Mouse (Mus musculus) adrenal gland, postnatal 25 days (tissue): Measurements from ENCODE around the gene Mrps25. TPM values are rescaled to one million over a fixed set of nuclear protein-coding genes. Genes with fewer than 3 reads are reported as not detected.

Experiments
- DNase-seq: peaks from one replicate; pipeline ENCODE4 v3.0.0; 2021; ENCODE audit warnings: mixed read lengths
- long read RNA-seq: library from polyadenylated mRNA; stranded (forward); transcript quantifications from one replicate; pipeline ENCODE4 v2.0.0, GENCODE M21; 2021
- total RNA-seq: library from RNA; stranded (reverse); gene quantifications from 2 replicates; pipeline ENCODE4 v1.2.3, GENCODE M21; 2021

Gene Mrps25
- total RNA-seq, result 48.5 and 55.5 TPM in 2 replicates
- long read RNA-seq, full-length matches to known transcripts, result 34 of 43 reads
- long read RNA-seq, partial matches to known transcripts, result 0 of 43 reads
- long read RNA-seq, other reads (novel, unspliced or antisense), result 9 of 43 reads

DNA sequence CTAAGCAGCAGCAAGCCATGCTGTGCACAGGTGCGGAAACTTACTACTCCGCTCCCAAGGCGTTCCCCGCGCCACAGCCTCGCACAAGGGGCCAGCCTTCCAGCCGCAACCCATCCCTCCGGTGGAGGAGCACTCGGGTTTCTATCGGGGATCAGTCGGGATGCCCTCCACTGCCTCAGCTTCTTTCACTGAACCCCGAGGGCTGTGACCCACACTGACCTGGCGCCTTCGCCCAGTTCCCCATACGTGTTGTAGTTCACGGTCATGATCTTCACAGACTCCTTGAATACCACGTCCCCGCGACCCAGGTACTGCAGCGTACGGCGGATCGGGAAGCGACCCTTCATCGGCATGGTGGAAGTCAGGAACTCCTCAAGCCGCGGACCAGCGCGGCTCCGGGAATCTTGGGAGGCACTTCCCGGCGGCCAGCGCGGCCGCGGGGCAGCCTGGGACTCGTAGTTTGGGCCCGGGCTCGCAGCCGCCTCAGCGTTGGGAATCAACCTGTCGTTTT lies at the start of gene Mrps25:
Gene Mrps25 (minus strand): TSS at position 413 of the 511 bp plus-strand sequence.
- peak; percentile 80 for DNase-seq

DNA sequence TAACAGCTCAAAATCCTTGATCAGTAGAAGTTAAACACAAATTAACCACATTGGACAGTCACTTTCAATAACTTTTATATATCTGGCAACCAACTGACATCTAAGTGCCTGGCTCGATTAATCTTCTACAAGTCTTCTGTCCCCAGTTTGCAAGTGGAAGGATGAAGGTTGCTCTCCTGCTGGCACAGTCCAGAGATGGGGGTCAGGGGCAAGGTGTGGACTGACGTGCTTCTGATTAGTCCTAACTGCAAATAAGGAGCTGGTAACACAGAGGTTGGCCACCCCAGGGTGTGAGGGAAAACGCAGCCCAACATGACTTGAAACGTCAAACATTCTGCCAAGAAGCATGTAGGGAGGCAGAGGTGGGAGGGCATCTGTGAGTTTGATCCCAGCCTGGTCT lies 47.9 kb upstream of the Mrps25 start:
- DNase-seq, result no peak

DNA sequence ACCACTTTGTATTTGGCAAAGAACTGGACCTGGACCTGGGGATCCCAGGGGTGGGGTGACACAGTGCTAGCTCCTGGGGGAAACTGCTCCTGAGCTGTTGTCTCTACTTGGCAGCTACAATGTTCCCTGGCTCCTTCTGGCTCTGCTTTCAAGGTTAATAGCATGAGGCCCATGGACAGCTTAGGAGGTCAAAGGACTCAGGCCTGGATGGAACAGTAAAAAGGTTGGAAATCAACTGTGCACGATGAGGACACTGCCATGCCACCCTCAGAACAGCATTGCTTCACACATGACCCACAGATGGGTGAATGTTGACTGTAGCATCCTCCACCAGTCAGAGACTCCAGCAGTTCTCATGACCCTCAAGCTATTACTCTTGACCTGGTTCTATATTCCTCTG lies 47.5 kb upstream of the Mrps25 start:
- no peak for DNase-seq

DNA sequence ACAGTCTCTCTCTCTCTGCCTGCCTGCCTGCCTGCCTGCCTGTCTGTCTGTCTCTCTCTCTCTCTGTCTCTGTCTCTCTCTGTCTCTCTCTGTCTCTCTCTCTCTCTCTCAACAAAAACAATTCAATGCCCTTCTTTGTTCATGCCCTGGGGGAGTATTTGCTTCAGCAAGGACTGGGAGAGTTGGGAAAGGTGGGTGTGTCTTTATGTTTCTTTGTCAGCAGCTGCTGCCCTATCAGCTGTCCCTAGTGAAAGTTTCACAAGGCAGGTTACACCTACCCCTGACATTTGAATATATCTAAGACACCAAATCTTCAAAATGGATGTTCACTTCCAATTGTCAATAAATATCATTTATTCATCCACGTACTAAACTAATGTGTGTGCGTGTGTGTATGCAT lies 45.8 kb upstream of the Mrps25 start:
- no peak for DNase-seq

DNA sequence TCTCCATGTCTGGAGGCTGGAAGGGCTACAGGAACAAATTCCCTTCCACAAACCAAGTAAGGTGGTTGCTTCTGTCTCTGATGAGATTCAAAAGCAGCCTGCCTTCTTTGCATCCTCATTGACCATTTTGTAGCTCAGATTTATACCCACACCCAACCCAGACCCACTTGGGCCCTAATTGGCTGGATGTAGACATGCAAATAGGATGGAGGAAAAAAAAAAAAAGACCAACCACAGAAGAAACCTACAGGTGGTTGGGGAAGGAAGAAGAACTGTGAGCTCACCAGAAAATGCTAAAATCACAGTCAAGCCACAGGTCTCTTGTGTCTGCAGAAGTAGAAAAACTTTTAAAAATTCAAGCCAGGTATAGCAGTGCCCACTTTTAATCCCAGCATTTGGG lies 45.3 kb upstream of the Mrps25 start:
- DNase-seq, result no peak

DNA sequence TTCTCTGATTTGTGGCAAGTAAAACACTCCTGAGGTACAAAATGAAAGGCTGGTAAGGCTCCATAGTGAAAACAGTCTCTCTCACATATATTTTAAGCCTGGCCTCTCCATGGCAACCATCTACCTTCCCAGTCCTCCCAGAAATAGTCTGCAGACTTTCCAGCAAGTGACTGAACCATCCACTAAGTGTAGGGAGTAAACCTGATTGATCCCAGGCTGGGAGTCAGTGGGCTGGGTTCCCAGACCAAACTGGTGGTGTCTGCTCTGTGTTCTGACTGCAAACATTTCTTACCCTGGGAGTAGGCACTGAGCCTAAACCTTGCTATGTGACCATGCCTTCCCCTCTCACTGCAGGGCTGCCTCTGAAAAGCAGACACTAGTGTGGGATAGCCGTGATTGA lies 41.1 kb upstream of the Mrps25 start:
- DNase-seq, result no peak

DNA sequence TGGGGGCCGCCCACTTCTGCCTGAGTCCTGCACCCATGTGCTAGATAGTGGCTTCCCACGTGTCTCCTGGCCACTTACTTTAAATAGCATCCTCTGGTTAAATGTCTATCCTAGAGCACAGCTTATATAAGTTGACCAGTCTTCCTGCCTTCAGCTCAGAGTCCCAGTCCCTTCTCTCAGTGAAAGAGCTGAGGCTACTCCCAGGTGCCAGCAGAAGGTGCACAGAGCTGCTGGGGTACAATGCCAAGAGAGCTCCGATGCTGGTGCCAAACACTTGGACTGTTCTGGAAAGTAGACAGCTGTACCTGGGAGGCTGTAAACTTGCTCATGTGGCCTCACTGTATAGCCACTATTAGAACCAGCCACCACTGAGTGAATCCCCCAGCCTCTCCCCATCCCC lies 38.2 kb upstream of the Mrps25 start:
- DNase-seq, result no peak

DNA sequence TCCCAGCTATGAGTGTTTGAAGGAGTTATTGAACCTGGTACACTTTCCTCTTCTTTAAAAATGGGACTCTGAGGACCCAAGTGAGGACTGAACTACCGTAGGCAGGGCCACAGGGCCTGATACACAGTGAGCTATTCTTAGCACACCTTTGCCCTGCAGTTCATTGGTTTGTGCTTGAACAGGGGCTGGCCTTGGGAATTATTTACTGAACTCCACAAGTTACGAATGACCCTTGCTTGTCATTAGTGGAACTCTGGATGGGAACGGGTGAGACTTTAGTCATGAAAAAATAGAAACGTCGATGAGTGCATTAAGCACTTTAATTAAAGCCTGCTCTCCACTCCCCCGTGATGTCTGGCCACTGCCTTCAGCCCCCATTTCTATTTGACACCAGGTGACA lies 37.8 kb upstream of the Mrps25 start:
- no peak for DNase-seq

DNA sequence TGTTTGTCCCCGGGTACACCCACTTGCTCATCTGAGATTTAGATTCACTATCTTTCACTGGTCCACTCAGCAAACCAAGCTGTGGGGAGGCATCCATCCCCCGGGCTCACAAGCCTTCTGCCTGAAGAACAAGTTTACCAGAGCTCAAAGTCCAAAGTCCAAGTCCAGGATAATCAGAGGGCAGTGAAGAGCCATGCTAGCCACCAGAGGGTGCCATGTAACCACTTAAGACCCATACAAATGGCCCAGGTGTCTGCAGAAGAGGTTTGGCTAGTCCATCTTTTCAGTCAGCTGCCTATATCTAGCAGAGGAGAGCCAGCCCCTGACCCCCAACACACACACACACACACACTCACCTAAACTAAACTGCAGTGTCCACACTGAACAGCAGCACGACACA lies 35.6 kb upstream of the Mrps25 start:
- peak; percentile 19 for DNase-seq

DNA sequence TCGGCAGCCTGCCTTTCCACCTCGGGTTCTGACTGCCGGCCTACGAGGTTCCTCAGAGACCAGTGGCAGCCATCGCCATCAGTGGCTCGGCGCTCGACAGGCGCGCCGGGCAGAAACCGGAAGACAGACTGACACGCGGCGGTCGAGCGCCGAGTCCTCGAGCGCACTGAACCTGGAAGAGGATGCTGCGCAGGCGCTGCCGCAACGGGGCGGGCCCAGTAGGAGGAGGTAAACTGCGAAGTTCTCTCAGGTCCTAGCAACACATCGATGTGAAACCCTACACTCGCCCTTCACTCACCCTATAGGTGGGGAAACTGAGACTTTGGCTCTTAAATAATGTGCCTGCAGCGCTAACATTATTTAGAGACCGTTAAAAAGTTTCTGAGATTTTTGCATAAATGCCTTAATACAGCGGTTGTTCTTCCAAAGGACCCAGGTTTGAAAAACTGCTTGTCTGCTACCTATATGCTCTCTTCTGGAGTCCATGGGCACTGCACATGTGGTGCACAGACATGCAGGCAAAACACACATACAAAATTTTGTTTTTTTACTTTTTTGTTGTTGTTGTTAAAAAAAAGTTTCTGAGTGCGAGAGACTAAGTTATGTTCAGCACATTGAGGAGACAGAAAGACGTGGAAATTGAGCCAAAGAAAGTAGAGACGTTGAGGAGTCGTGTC lies 31.1 kb upstream of the Mrps25 start, which contains the start of gene Rbsn:
Gene Rbsn (minus strand): TSS at position 153 of the 677 bp plus-strand sequence.
- peak; percentile 92 for DNase-seq

DNA sequence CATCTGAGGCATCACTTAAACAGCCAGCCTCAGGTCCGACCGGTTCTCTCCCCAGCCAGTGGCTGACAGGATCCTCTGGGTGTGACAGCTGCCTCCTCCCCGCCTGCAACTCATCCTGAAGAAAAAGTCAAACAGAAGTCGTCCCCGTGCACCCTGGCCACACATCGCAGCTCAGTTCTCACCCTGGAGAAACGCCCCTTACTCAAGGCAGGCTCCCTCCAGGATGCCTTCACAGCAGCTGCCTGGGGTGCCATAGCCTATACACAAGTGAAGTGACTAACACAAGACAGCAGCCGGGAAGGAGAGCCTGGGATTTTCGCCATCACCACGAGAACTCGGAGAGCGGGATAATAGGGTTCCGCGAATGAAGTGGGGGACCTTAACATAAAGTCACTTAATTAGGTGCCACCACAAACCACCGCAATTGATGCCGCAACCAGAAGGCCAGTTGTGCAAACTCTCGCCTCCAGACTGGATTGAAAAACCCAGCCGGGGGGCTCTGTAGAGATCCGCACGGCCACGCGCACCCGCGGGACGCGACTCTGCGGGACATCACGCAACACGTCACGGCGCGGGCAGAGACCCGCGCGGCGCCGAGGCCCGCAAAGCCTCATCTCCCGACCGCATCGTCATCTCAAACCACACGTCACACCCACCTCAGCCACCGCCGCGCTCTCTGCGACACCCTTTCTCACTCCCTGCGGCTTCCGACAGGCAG lies 30.4 kb upstream of the Mrps25 start:
- no peak for DNase-seq

DNA sequence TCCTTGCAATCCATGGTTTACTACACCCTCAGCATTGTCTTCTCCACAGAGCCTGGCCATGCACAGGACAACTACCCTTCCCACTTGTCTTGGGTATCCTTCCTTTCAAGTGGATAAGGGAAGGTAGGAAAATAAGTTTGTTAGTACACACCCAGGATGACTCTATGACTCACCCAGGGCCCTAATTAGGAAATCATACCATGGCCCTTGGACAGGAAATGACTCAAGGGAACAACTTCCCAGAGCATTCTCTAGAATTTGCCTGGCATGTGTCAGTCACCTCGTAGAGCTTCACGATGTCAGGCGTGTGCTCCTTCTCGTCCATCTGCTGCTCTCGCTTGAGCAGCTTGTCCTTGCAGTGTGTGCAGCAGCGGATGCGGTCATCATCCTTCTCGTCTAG lies 15.6 kb upstream of the Mrps25 start:
- no peak for DNase-seq

DNA sequence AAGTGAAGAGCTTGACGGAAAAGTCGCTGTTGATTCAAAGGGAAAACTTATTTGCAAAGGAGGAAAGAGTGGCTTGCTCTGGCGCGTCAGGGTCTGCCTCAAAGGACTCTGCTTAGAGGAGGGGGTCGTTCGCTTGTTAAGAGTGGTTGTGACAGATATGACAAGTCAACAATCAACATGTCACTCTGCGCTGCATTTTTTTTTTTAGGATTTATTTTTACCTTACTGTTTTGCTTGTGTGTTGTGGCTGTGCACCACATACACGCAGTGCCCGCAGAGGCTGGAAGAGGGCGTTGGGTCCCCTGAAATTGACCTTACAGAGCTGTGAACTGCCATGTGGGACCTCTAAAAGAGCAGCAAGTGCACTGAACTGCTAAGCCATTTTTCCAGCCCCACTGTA lies 345 bp upstream of the Mrps25 start:
- DNase-seq, result no peak

DNA sequence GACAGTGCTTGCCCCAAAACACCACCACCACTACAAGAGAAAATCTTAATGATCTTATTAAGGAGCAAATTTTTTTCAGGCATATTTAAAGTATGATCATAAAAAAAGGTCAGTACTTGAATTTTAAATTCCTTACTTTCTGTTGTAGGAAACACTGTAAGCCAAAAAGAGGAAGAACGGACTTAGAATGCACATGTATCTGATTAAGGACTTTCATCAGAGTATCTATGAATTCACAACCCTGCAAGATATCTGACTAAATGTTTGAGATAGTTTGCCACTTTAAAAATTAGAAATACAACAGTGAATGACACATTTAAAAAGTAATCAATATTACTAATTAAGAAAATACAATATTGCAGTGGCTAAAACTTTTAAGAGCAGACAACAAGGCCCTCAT lies 7.4 kb downstream of the Mrps25 start:
- no peak for DNase-seq

DNA sequence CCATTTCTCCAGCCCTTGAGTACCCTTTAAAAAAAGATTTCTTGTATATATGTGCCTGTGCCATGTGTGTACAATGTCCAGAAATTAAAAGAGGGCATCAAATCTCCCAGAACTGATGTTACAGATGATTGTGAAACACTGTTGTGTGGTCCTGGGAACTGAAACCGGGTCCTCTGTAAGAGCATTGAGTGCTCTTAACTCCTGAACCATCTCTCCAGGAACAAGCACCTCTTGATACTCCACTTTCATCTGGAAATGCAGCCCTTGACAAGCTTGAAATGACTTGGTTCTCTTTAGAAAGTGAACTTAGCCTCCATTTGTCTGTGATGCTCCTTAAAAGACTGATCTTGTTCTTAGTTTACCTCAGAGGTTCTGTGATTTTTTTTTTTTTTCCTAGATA lies 21.1 kb downstream of the Mrps25 start:
- DNase-seq, result no peak

DNA sequence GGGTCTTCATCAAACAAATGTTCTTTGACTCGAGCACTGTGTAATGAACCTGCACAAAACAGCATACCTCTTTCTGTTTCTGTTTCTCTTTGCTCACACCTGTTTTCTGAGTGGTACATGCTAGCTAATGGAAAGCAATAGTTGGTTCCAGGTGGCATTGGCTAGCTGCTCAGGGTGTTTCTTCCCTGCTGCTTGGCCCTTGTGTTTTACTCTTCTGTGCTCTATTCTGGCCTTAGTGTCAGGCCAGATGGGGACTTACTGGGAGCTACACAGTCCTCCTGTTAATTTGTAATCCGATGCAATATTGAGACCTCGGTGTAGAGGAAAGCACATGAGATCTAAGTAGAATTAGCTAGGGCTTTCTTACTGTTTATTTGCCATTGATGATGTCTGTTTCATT lies 25.0 kb downstream of the Mrps25 start:
- DNase-seq, result no peak

DNA sequence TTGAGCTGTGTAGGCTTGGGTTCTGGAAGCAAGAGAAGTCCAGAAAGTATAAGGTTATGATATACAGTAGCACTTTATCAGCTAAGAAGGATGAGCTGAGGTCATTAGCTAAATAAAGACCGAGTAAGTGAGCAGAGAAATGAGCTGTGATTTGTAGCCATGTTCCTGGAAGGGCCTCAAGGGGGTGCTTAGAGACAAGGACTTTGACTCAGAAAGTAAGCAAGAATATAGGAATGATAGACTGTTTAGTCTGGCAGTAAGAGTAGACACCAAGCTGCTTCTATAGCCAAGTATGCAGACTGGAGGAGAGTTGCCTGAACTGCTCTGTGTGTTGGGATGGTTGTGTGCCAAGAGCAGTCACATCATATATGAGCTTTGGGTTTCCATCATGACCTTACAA lies 30.1 kb downstream of the Mrps25 start:
- no peak for DNase-seq

DNA sequence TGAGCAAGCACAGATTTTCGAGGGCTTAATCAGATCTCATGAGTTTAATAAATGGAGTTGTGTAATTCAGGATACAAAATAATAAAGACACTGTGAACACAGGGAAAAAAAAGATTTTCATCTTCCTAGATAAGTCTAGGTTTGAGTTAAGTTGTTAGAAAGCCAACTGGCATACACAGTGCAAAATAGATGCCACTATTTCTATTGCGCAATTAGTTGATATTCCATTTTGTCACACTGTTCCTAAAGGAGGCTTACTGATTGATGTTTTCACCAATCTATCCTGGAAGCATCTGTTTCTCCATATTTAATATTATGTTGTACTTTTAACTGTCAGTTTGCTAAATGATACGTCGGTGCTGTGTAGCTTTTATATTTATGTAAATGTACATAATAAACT lies 38.0 kb downstream of the Mrps25 start:
- no peak for DNase-seq

DNA sequence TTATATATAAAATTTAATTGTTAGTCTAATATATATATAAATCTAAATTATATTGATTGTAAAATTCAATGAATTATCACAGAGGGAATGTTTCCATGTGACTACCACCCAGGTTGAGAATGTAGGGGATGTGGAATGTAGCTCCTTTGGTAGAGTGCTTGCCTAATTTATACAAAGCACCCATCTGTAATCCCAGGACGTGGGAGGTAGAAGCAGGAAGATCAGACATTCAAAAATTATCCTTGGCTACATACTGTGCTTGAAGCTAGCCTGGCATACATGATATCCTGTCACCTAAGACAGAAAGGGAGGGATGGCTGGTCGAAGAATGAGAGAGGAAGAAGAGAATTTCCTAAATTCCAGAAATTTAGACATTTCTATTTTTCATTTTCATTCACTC lies 47.5 kb downstream of the Mrps25 start:
- no peak for DNase-seq

DNA sequence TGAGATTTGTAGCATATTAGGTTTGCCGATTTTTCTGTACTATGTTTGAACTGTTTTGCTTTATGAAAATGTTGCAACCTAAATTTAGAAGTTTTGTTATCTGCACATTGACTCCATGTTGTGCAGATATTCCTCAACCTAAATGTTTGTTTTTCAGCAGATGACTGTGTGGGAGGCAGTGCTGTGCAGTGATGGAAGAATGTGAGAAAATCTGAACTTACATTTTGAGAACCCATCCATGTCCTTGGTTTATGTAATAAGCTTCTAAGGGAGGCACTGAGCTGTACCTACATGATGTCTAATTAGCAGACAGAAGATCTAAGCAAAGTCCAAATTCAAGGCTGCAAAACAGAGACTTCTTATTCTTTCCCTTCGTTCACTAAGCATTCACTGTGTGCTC lies 50.2 kb downstream of the Mrps25 start:
- DNase-seq, result no peak

DNA sequence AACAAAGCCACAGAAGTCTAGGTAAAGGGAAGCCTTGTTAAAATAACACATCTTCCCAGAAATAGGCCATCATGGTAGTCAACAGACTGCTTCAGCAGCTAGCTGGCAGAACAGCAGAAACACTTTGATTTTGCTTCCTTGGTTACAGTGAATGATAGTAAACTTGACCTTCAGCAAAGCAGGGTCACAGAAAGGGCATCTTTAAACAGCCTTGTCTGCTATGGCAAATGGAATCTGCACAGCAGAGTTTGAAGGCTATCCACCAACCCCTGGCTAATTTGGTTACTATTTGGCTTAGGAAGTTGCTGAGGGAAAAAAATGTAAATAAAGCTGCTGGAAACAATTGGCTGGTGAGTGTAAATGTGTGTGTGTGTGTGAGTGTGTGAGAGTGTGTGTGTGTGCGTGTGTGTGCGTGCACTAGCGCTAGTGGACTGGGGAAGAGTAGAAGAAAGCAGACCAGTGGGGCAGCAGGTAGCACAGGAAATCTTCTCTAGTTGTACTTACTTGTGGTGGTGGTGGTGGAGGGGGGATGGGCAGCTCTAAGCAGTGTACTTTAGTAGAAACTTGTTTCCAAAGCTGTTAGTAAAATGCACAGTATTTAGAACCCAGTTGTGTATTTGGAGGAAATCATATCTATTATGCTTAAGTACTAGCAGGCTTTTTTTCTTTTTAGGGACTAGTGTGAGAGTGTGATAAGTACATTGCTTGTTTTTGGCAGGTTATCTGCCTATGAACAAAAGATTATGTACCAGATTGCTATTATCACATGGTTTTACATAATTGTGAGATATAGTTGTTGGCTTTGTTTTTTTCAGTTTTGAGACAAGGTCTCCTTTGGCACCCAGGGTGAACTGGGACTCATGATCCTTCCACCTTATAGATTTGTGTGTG lies 51.6 kb downstream of the Mrps25 start:
- no peak for DNase-seq

DNA sequence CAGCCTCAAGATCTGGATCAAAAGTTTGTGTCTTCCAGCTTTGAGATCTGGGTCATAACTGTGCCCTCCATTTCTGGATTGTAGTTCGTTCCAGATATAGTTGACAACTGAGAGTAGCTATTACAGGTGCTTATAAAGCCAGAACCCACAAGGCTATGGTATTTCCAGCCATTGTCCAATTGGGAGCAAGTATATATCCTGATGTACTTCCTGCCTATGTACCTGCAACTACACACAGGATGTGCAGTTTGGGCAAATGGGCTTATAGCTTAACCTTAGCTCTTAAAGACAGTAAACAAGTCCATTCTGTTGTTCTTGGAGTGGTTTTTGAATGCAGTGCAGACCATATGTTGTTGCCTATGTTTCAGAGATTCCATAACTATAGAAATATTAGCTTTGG lies 52.4 kb downstream of the Mrps25 start:
- DNase-seq, result no peak
